Mouse (Mus musculus): ENCODE results near the gene Lhfp.

- TF ChIP-seq POLR2A (IDR thresholded peaks at IDR 0.05; ENCODE audit: borderline replicate concordance, control insufficient read depth, low read depth, low read length) (no peak), CTCF (IDR thresholded peaks at IDR 0.05; ENCODE audit: control insufficient read depth, insufficient read depth, low read length) (no peak)
Observed at GRCm38 (mm10) chr3:53147001-53147400, 105.7 kb downstream of the Lhfp start.

All from bone marrow, adult 2 months (tissue).